Mouse (Mus musculus) testis, adult 2 months (tissue): Measurements from ENCODE around the gene Gm8024.
"Not testable (repeated sequence)": the region's sequence is repeated elsewhere in the genome, so short reads cannot be mapped to it uniquely, and the experiment has no call there.

ENCODE experiments used
- CTCF ChIP-seq: fragments of 200-500 bp; IDR thresholded peaks from 2 replicates; pipeline ENCODE4 v1.5.1; 2012; ENCODE audit warnings: low read depth, mild to moderate bottlenecking, inconsistent platforms, low read length, moderate library complexity; ENCODE audit not compliant: control insufficient read depth, insufficient read depth, insufficient replicate concordance
- POLR2A ChIP-seq: fragments of 200-500 bp; IDR thresholded peaks from 2 replicates; pipeline ENCODE4 v1.6.1; 2012; ENCODE audit warnings: low read depth, mild to moderate bottlenecking, inconsistent platforms, low read length, moderate library complexity; ENCODE audit not compliant: control insufficient read depth

- not testable (repeated sequence) for TF ChIP-seq CTCF, POLR2A
Observed at GRCm38 (mm10) chr14:42502249-42502648, 21.8 kb downstream of the Gm8024 start, which contains the start of gene Gm8020.
